Mouse (Mus musculus) liver, postnatal 0 days (tissue): ENCODE data around the gene Gpc2. TPM values are rescaled to one million over a fixed set of nuclear protein-coding genes. Genes with fewer than 3 reads are reported as not detected.

Experiments used
- ATAC-seq: fragments of 200-750 bp; cut with Nextera tagmentation; 2 replicates; pipeline ENCODE4 v1.8.0; 2017; ENCODE audit warnings: mild to moderate bottlenecking, moderate library complexity
- DNase-seq: peaks from one replicate; pipeline ENCODE4 v3.0.0-alpha.2; 2016
- H3K27ac ChIP-seq: fragments of 300-500 bp; sonication (generic); 2 replicates; pipeline ENCODE4 v1.5.1; 2014; ENCODE audit warnings: antibody characterized with exemption, moderate library complexity, mild to moderate bottlenecking, low read depth
- H3K27me3 ChIP-seq: fragments of 300-500 bp; sonication (generic); 2 replicates; pipeline ENCODE4 v1.6.1; 2014; ENCODE audit warnings: low read length, control low read depth, mixed read lengths; ENCODE audit not compliant: insufficient read depth
- H3K36me3 ChIP-seq: fragments of 300-500 bp; sonication (generic); replicated peaks from 2 replicates; pipeline ENCODE4 v1.6.1; 2014; ENCODE audit warnings: mild to moderate bottlenecking, control low read depth, low read length, moderate library complexity, mixed read lengths; ENCODE audit not compliant: insufficient read depth
- H3K4me1 ChIP-seq: fragments of 300-500 bp; sonication (generic); 2 replicates; pipeline ENCODE4 v1.6.1; 2014; ENCODE audit warnings: antibody characterized with exemption, mild to moderate bottlenecking, control low read depth; ENCODE audit not compliant: insufficient read depth
- H3K4me2 ChIP-seq: fragments of 300-500 bp; sonication (generic); 2 replicates; pipeline ENCODE4 v1.6.1; 2014; ENCODE audit warnings: low read depth, mild to moderate bottlenecking, low read length, moderate library complexity, mixed read lengths
- H3K4me3 ChIP-seq: fragments of 300-500 bp; sonication (generic); 2 replicates; pipeline ENCODE4 v1.5.1; 2014; ENCODE audit warnings: low read depth, low read length
- H3K9ac ChIP-seq: fragments of 300-500 bp; sonication (generic); replicated peaks from 2 replicates; pipeline ENCODE4 v1.6.1; 2014; ENCODE audit warnings: mild to moderate bottlenecking, moderate library complexity
- H3K9me3 ChIP-seq: fragments of 300-500 bp; sonication (generic); 2 replicates; pipeline ENCODE4 v1.6.1; 2016; ENCODE audit warnings: mild to moderate bottlenecking, control low read depth, low read length, mixed read lengths
- CTCF ChIP-seq: sonication (generic); IDR thresholded peaks from 2 replicates; pipeline ENCODE4 v1.5.1; 2016; ENCODE audit warnings: antibody characterized with exemption, low read depth
- EP300 ChIP-seq: IDR thresholded peaks from 2 replicates; pipeline ENCODE4 v1.6.1; 2016; ENCODE audit warnings: antibody characterized with exemption, low read depth, mild to moderate bottlenecking
- WGBS: fragments of 180-500 bp; shearing (Covaris S2); extraction: QIAGEN DNeasy Blood & Tissue Kit; methylation state at CpG from one replicate; pipeline ENCODE4 v1.1.7; 2014; ENCODE audit not compliant: insufficient replicate concordance; 5-methylcytosine and 5-hydroxymethylcytosine counted together
- polyA plus RNA-seq: library from polyadenylated mRNA; unstranded; fragments of >200 nt; fragmentation: Nextera tagmentation; extraction: Ambion mirVana; gene quantifications from 2 replicates; pipeline ENCODE4 v1.2.1, GENCODE M21; 2015

The Gpc2 gene
- polyA plus RNA-seq, 1 experiment from 2014 or later, result 0.21 TPM

- 59% methylated on average over 8 of the region's 8 CpGs for WGBS
- ATAC-seq, result no peak
- Histone ChIP-seq H3K4me3 (no peak overlapping the region), H3K36me3 (no peaks in the 10 kb centered on the region), H3K27me3 (peaks cover 23% of the 10 kb centered on the region; the same call in 1 of the 2 replicates), H3K4me2 (no peak overlapping the region), H3K4me1 (no peaks in the 10 kb centered on the region), H3K27ac (no peak overlapping the region), H3K9me3 (no peaks in the 10 kb centered on the region), H3K9ac (no peak overlapping the region)
- DNase-seq, result no peak
- TF ChIP-seq EP300 (no peak), CTCF (no peak)
These were observed 5.6 kb downstream of the Gpc2 start for GRCm38 (mm10) chr5:138274186-138274585.

DNA sequence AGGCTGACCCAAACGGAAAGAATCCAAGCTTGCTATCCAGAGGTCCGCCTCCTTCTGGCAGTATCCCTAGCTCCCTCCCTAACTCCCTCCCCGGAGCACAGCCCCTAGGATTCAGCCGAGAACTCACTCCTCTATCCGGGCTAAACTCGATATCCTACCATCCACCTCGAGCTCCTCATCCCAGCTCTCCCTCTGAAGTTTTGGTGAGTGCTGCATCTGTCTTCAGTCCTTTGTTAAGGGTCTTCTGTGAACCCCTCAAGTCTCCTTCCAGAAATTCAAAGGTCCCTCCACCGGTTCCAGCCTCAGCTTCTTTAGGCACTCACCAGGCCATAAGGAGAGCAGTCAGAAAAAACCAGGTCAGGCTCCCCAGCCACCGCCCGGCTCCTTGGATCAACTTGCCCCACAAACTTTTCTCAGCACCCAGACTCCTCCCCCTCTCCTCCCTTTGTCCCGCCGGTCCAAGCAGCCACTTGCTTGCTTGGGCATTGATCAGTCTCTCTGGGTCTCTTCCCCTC is 7.3 kb downstream of the Gpc2 start, which contains the start of gene Gal3st4:
Gene Gal3st4, minus strand, starts transcription at position 432 of the 515 bp plus-strand sequence.
- Histone ChIP-seq H3K27ac (no peak within 1 kb of the TSS), H3K27me3 (peaks cover 23% of the 10 kb centered on the region; the same call in 1 of the 2 replicates), H3K4me1 (no peaks in the 10 kb centered on the region), H3K4me2 (no peak within 1 kb of the TSS), H3K36me3 (no peaks in the 10 kb centered on the region), H3K9me3 (no peaks in the 10 kb centered on the region), H3K4me3 (no peak within 1 kb of the TSS), H3K9ac (no peak within 1 kb of the TSS)
- no peak for DNase-seq
- 18% methylated on average over 12 of the region's 12 CpGs for WGBS
- TF ChIP-seq CTCF (no peak), EP300 (no peak)
- ATAC-seq, result no peak

DNA sequence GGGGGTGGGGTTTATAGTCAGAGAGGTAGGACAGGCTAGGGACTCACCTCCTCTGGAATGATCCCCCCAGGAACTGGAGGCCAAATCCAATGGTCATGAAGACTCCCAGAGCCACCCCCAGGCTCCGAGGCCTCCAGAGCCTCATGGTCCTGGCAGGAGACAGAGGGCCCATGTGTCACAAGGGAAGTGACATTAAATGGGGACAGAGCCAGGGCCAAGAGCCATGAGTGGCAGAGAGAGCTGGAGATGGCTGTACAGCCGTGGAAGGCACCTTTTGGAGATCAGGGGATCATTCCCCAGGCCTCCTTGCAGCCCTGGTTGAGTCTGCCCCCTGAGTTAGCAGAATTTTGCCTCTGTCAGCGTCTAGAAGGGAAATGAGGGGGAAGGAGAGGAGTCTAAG is 8.6 kb downstream of the Gpc2 start:
- no peak overlapping the region for H3K4me3 ChIP-seq
- no peak overlapping the region for H3K9ac ChIP-seq
- H3K4me1 ChIP-seq, result no peaks in the 10 kb centered on the region
- no peak overlapping the region for H3K4me2 ChIP-seq
- no peak for DNase-seq
- no peak overlapping the region for H3K27ac ChIP-seq
- 51% methylated on average over 3 of the region's 3 CpGs for WGBS
- no peaks in the 10 kb centered on the region; the same call in 1 of the 2 replicates for H3K36me3 ChIP-seq
- H3K9me3 ChIP-seq, result no peaks in the 10 kb centered on the region
- H3K27me3 ChIP-seq, result peaks cover 23% of the 10 kb centered on the region; the same call in 1 of the 2 replicates
- ATAC-seq, result no peak
- TF ChIP-seq EP300 (no peak), CTCF (no peak)

DNA sequence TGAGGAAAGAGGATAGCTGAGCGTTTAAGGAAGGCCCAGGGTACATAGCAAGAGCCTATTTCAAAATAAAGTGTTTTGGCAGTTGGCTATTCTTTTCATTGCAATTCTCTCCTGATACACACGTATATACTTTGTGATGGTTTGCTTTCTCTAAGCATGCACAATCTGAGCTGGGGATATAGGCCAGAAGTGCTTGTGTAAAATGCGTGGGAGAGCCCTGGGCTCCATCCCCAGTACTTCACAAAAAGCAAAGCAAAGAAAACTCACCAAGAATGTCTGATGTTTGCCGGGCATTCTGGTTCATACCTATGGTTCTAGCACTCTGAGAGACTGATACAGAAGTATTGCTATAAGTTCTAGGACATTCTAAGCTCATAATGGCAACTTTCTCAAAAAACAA is 10.8 kb downstream of the Gpc2 start:
- Histone ChIP-seq H3K9ac (no peak overlapping the region), H3K27ac (no peak overlapping the region), H3K36me3 (peaks cover 3% of the 10 kb centered on the region; the same call in 1 of the 2 replicates), H3K4me2 (no peak overlapping the region), H3K4me1 (peaks cover 12% of the 10 kb centered on the region), H3K9me3 (no peaks in the 10 kb centered on the region), H3K27me3 (peaks cover 23% of the 10 kb centered on the region; the same call in 1 of the 2 replicates), H3K4me3 (no peak overlapping the region)
- no peak for ATAC-seq
- 68% methylated on average over 4 of the region's 4 CpGs for WGBS
- TF ChIP-seq EP300 (no peak), CTCF (no peak)
- DNase-seq, result peak; percentile 0

GRCm38 (mm10) chr5:138267114-138267513 is 12.7 kb downstream of the Gpc2 start:
- Histone ChIP-seq H3K27ac (no peak overlapping the region), H3K4me1 (peaks cover 26% of the 10 kb centered on the region), H3K4me2 (no peak overlapping the region), H3K27me3 (peaks cover 12% of the 10 kb centered on the region; the same call in 1 of the 2 replicates), H3K9ac (no peak overlapping the region), H3K9me3 (no peaks in the 10 kb centered on the region), H3K36me3 (peaks cover 3% of the 10 kb centered on the region; the same call in 1 of the 2 replicates), H3K4me3 (no peak overlapping the region)
- WGBS, result 85% methylated on average over 3 of the region's 3 CpGs
- no peak for DNase-seq
- TF ChIP-seq CTCF (no peak), EP300 (no peak)
- ATAC-seq, result no peak

GRCm38 (mm10) chr5:138265712-138266111 is 14.1 kb downstream of the Gpc2 start:
- no peak overlapping the region for H3K4me3 ChIP-seq
- DNase-seq, result no peak

More at GRCm38 (mm10) chr5:138265712-138266111, 14.1 kb downstream of the Gpc2 start:
- Histone ChIP-seq H3K36me3 (peaks cover 9% of the 10 kb centered on the region; the same call in 1 of the 2 replicates), H3K4me2 (no peak overlapping the region), H3K27ac (no peak overlapping the region), H3K4me1 (peaks cover 32% of the 10 kb centered on the region), H3K9ac (no peak overlapping the region), H3K9me3 (no peaks in the 10 kb centered on the region), H3K27me3 (0 out of 2 replicates have a peak, but pooled peaks cover under 1% of the 10 kb centered on the region)
- 86% methylated on average over 4 of the region's 4 CpGs for WGBS
- no peak for TF ChIP-seq CTCF
- TF ChIP-seq EP300, result no peak
- no peak for ATAC-seq
